Mouse (Mus musculus): ENCODE data around the gene Prickle4.

Gene Prickle4

GRCm38 (mm10) chr17:47704692-47705091 lies 10.2 kb upstream of the Prickle4 start:
- DNase-seq, result no peak

GRCm38 (mm10) chr17:47703556-47703955 lies 9.0 kb upstream of the Prickle4 start:
- no peak for DNase-seq

GRCm38 (mm10) chr17:47702548-47703345 lies 8.2 kb upstream of the Prickle4 start:
- DNase-seq, result no peak

- DNase-seq, result no peak
Measured at GRCm38 (mm10) chr17:47701793-47702192, 7.3 kb upstream of the Prickle4 start.

- DNase-seq, result no peak
Measured at GRCm38 (mm10) chr17:47699055-47699454, 4.5 kb upstream of the Prickle4 start.

- DNase-seq, result no peak
Measured at GRCm38 (mm10) chr17:47698156-47698555, 3.6 kb upstream of the Prickle4 start.

GRCm38 (mm10) chr17:47695337-47695710 lies 788 bp upstream of the Prickle4 start:
- DNase-seq, result no peak

- no peak for DNase-seq
Measured at GRCm38 (mm10) chr17:47694442-47694502, 264 bp downstream of the Prickle4 start, which contains the start of gene Gm21981. Gene Gm21981, minus strand, starts transcription at chr17:47694455.

GRCm38 (mm10) chr17:47693671-47694441 lies 680 bp downstream of the Prickle4 start:
- no peak for DNase-seq

- DNase-seq, result no peak
Measured at GRCm38 (mm10) chr17:47691650-47692049, 2.9 kb downstream of the Prickle4 start.

- no peak for DNase-seq
Measured at GRCm38 (mm10) chr17:47689894-47690293, 4.6 kb downstream of the Prickle4 start.

GRCm38 (mm10) chr17:47688608-47689575 lies 5.6 kb downstream of the Prickle4 start, which contains the start of gene Frs3:
Gene Frs3, plus strand, starts transcription at chr17:47689030.
- peak; percentile 75 for DNase-seq

- DNase-seq, result no peak
Measured at GRCm38 (mm10) chr17:47688344-47688607, 6.3 kb downstream of the Prickle4 start, which contains the start of gene Tomm6. Gene Tomm6, minus strand, starts transcription at chr17:47688386.

- peak; percentile 92 for DNase-seq
Measured at GRCm38 (mm10) chr17:47687409-47688343, 6.9 kb downstream of the Prickle4 start.

- DNase-seq, result no peak
Measured at GRCm38 (mm10) chr17:47682836-47683235, 11.7 kb downstream of the Prickle4 start.

- DNase-seq, result no peak
Measured at GRCm38 (mm10) chr17:47678702-47679101, 15.8 kb downstream of the Prickle4 start.

- DNase-seq, result no peak
Measured at GRCm38 (mm10) chr17:47678238-47678637, 16.3 kb downstream of the Prickle4 start.

- peak; percentile 51 for DNase-seq
Measured at GRCm38 (mm10) chr17:47676581-47676980, 18.0 kb downstream of the Prickle4 start.

GRCm38 (mm10) chr17:47672311-47673111 lies 22.0 kb downstream of the Prickle4 start:
- peak; percentile 36 for DNase-seq

GRCm38 (mm10) chr17:47671988-47672310 lies 22.6 kb downstream of the Prickle4 start:
- DNase-seq, result no peak

GRCm38 (mm10) chr17:47669166-47669565 lies 25.4 kb downstream of the Prickle4 start:
- no peak for DNase-seq

GRCm38 (mm10) chr17:47664474-47664873 lies 30.1 kb downstream of the Prickle4 start:
- DNase-seq, result no peak

Measured in cerebellum, adult 11 months (tissue).